Mouse (Mus musculus) embryonic fibroblast, embryonic 13.5 days (primary cell): ENCODE data around the gene Enox1.

Source experiments
- CTCF ChIP-seq: IDR thresholded peaks from 2 replicates; pipeline ENCODE4 v1.5.1; 2011; ENCODE audit warnings: mild to moderate bottlenecking, control low read depth, low read length, moderate library complexity, borderline replicate concordance; ENCODE audit not compliant: insufficient read depth
- POLR2A ChIP-seq: IDR thresholded peaks from 2 replicates; pipeline ENCODE4 v1.6.1; 2011; ENCODE audit warnings: low read depth, mild to moderate bottlenecking, control low read depth, low read length, moderate library complexity

GRCm38 (mm10) chr14:77329791-77330190 is 173.2 kb downstream of the Enox1 start:
- no peak for TF ChIP-seq CTCF
- TF ChIP-seq POLR2A = no peak
